Mouse (Mus musculus) splenic B cell, adult 2 months (primary cell): ENCODE measurements around the gene Syde2.
A peak's percentile ranks its signal among the peaks of the same experiment; 100 is the strongest.
"Not testable (repeated sequence)": the region's sequence is repeated elsewhere in the genome, so short reads cannot be mapped to it uniquely, and the experiment has no call there.

Experiments used
- DNase-seq: peaks from one replicate; pipeline ENCODE4 v3.0.0-alpha.2; 2011; ENCODE audit warnings: low read depth, low spot score
- H3K27me3 ChIP-seq: 2 replicates; pipeline ENCODE4 v1.6.1; 2012; ENCODE audit warnings: mild to moderate bottlenecking, low read length, moderate library complexity, mixed read lengths; ENCODE audit not compliant: control insufficient read depth, poor library complexity, insufficient read depth, severe bottlenecking
- H3K36me3 ChIP-seq: 2 replicates; pipeline ENCODE4 v1.6.1; 2012; ENCODE audit warnings: mild to moderate bottlenecking, low read length, moderate library complexity, mixed read lengths; ENCODE audit not compliant: control insufficient read depth, poor library complexity, insufficient read depth, severe bottlenecking

The Syde2 gene

DNA sequence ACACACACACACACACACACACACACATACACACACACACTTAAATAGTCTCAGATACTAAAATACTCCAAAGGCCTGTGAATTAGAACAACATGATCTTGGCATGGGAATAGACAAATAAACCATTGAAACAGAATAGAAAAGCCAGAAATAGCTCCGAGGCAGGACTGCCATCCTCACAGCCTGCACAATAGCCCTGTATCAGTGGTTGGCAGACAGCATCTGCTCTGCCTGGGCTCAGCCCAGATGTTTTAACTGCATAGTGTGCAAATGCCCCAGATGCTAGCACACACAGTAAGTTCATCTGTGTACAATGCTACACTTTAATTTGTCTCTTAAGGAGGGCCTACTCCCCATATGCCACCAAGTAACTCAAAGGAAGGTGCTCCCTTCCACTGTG lies 27.8 kb upstream of the Syde2 start:
- H3K36me3 ChIP-seq = no peaks in the 10 kb centered on the region
- H3K27me3 ChIP-seq = no peaks in the 10 kb centered on the region
- no peak for DNase-seq

DNA sequence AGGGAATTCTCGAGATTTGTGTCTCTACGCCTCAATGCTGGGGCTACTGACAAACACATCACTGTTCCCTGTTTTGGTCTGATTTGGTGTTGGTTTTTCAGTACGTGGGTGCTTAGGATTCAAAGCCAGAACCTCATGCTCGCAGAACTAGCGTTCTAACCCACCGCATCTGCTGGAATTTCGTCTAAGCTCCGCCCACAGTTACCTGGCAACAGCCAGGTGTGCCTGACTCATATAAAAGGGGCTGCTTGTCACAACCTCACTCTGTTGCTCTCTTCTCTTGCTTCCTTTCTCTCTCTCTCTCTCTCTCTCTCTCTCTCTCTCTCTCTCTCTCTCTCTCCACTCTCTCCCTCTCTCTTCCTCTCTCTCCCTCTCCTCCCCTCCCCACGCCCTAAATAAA lies 25.3 kb upstream of the Syde2 start:
- DNase-seq = no peak
- Histone ChIP-seq H3K27me3 (no peaks in the 10 kb centered on the region), H3K36me3 (no peaks in the 10 kb centered on the region)

DNA sequence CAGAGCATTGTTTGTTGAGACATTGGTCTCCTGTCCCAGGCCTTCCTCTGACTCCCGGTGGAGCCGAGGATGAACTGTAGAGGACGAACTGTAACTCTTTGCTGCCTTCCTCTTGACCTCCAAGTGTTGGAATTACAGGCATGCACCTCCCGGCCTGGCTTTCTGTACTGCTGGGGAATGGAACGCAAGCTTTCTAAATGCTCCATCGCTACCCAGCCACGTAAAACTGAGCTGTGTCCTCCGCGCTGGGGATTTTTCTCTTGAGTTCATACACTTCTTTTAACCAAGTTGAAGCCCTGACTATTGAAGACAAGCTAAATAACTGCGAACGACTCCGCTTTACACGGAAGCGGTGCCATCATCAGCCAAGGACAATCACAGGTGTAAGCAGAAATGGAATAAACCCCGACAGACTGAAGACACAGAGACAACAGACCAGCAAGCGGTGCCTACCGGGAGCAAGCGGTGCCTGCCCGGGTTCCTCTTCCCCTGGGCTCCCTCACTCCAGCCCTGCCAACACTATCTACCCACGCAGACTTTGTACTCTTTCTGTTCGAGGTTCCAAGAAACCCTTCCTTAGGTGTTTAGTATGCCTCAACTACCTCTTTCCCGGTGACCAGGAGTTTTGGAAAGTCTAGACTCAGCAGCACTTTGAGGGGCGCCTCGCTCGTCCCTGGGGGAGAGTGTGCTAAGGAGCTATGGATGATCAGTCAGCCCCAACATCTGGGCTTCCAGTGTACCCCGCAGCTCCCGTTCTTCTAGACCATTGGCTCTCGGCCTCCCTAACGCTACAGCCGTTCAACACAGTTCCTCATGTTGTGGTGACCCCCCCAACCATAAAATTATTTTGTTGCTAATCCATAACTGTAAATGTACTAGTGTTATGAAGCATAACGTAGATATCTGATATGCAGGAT lies 24.3 kb upstream of the Syde2 start:
- Histone ChIP-seq H3K36me3 (no peaks in the 10 kb centered on the region), H3K27me3 (no peaks in the 10 kb centered on the region)
- DNase-seq = no peak

DNA sequence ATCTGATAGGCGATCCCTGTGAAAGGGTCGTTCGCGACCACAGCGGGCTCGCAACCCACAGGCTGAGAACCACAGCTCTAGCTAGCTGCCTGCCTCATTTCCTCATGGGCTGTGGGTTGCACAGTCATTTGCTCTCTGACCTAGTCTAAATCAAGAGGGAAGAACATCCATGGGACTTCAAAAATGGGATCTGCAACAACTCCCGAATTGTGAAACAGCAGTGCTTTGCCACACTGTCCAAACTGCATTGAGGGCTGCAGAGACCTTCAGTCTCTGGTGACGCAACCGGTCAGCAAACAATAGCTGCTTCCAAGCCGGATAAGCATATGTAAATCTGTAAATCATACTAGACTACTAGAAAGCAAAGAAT lies 23.7 kb upstream of the Syde2 start:
- no peaks in the 10 kb centered on the region for H3K27me3 ChIP-seq
- no peak for DNase-seq

DNA sequence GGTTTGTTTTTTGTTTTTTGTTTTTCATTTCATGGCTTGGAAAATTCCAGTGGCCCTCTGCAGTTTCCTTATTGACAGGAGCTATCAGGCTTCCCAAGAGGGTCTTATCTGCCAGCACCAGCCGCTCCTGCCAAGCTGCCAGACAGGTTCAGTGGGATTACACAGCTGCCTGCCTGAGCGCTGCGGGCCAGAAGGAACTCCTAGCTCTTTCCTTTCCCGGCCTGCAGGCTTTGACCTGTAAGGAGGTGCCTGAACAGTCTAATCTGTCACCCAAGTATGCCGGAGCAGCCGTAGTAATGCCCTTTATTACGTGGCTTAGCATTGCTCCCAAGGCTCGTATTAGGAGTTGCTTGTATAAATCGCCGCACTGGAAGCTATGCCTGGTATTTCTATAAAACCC lies 23.2 kb upstream of the Syde2 start:
- no peaks in the 10 kb centered on the region for H3K27me3 ChIP-seq
- DNase-seq = no peak

More for the DNA sequence above, 23.7 kb upstream of the Syde2 start:
- no peaks in the 10 kb centered on the region for H3K36me3 ChIP-seq

DNA sequence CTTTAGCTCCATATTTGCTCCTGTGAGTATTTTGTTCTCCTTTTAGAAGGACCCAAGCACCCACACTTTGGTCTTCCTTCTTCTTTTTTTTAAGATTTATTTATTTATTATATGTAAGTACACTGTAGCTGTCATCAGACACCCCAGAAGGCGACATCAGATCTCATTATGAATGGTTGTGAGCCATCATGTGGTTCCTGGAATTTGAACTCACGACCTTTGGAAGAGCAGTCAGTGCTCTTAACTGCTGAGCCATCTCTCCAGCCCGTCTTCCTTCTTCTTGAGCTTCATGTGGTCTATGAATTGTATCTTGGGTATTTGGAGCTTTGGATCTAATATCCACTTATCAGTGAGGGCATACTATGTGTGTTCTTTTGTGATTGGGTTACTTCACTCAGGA lies 22.1 kb upstream of the Syde2 start:
- not testable (repeated sequence) for H3K36me3 ChIP-seq, DNase-seq, H3K27me3 ChIP-seq

More for the DNA sequence above, 23.2 kb upstream of the Syde2 start:
- no peaks in the 10 kb centered on the region for H3K36me3 ChIP-seq

DNA sequence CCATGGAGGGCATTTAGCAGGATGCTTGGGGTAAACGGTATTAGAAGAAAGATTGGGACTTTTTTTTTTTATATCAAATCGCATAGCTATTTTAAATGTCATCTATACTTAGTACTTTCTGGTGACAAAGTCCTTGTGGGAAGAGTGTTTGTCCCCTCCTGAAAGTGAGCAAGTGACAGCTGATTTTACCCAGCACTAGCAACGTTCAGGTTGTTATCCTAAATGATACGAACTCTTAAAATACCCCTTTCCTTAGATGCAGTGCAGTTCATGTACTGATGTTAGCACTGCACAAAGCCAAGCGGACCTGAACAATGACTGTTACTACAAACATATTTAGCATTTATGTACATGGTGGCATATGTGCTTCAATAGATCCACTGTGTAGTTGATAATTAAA lies 20.9 kb upstream of the Syde2 start:
- no peaks in the 10 kb centered on the region for H3K36me3 ChIP-seq
- H3K27me3 ChIP-seq = no peaks in the 10 kb centered on the region
- no peak for DNase-seq

DNA sequence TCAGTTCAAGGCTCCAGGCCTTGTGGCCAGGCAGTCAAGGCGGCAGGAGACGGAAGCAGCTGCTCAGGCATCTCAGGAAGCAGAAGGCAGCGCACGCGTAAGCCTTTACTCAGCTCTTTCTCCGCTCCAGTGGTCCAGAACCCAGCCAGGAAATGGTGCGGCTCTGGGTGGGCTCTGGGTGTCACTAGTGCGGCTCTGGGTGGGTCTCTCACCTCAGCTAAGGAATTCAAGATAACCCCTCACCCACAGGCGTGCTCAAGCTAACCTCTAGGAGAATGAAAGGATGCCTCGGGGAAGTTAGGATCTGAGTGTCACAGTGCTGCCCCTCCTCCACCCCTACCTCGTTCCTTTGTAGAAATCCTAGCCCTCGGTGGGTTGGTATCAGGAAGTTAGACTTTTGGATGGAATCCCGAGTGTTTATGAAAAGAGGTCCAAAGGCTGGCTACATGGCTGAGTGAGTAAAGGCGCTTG lies 18.6 kb upstream of the Syde2 start:
- peak; percentile 52 for DNase-seq
- H3K27me3 ChIP-seq = no peaks in the 10 kb centered on the region
- H3K36me3 ChIP-seq = no peaks in the 10 kb centered on the region

DNA sequence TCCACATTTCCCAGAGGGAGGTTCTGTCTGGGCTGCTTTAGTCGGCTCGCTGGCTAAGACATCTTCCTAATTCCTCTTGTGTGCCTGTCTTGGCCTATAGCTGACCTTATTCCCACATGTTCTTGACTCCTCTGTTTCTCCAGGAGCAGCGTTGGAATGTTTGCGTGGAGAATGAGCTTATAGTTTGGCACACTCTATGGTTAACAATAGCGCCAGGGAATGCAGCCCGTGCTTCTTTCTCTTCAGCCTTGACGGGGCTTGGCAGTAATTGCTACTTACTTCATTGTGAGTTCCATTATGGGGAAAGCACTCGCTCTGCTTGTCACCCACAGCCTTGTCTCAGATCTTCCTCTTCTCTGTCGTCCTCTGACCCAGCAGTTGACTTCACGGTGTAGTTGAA lies 16.2 kb upstream of the Syde2 start:
- no peaks in the 10 kb centered on the region for H3K36me3 ChIP-seq
- DNase-seq = no peak
- no peaks in the 10 kb centered on the region for H3K27me3 ChIP-seq

DNA sequence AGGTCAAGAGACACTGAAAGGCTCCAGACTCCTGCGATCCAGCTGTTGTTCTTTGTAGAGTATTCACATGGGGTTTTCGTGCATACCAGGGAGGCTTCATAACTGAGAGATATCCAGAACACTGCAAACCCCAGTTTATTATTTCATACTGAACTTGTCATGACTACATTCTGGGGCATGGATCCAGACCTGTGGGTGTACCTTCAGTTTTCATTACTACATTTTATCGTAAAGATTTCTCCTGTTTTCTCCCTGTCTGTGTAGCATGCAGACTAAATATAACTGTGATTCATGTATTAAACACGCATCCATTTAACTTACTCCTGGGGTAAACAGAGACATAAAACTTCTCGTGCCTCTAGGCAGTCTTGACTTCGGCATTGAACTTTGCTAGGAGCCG lies 12.7 kb upstream of the Syde2 start:
- DNase-seq = no peak
- H3K27me3 ChIP-seq = no peaks in the 10 kb centered on the region
- no peaks in the 10 kb centered on the region for H3K36me3 ChIP-seq

DNA sequence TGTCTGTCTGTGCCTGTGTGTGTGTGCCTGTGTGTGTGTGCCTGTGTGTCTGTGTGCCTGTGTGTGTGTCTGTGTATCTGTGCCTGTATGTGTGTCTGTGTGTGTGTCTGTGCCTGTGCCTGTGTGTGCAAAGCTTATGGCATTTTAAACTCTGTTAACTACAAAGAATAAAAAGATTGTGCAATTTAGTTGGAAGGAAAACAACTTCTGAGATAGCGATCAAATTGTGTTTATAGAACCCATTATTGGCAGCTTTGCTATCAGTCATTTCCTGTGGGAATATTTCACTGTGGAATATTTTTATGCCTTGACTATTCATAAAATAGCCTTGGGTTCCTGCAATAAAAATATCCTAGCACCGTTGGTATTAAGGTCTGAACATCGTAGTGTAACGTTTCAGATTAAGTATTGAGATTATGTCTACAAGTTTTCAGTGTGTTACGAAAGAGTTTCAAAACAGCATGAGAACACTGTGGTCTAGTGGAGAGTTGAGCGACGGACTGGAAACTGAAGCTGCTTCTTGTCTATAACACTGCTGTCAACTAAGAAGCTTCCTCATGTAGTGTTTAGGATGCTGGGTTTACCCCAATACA lies 2.2 kb upstream of the Syde2 start:
- no peaks in the 10 kb centered on the region for H3K27me3 ChIP-seq
- DNase-seq = no peak

DNA sequence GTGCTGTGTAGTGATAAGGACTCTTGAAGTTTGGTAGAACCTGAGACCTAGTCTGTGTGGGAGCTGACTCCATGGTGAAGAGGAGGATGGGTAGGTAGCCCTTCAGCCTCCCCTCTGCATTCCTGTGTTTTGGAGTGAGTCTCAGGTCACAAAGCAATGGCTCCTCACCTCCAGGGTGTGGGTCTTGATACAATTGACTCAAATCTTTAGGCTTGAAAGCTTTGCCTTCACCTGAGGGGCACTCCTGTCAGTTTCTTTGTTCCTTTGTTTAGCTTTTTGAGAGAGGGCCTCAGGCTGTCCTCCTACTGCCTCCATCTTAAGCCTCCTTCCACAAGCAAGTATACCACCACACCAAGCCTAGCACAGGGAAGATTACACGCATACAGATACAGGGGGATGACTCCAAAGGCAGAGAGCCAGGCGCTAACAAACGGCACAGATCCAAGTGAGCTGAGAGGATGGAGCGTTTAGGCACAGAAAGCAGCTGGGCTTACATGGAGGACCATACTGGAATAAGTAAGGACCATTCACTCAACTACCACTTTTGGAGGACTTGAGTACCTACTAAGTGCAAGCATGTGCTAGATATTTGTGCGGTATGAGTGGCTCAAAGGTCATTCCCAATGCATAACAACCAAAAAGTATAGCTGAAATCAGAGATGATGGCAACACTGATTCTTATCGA lies 1.2 kb upstream of the Syde2 start:
- Histone ChIP-seq H3K36me3 (no peaks in the 10 kb centered on the region), H3K27me3 (no peaks in the 10 kb centered on the region)
- DNase-seq = no peak

More for the DNA sequence above, 2.2 kb upstream of the Syde2 start:
- H3K36me3 ChIP-seq = no peaks in the 10 kb centered on the region

DNA sequence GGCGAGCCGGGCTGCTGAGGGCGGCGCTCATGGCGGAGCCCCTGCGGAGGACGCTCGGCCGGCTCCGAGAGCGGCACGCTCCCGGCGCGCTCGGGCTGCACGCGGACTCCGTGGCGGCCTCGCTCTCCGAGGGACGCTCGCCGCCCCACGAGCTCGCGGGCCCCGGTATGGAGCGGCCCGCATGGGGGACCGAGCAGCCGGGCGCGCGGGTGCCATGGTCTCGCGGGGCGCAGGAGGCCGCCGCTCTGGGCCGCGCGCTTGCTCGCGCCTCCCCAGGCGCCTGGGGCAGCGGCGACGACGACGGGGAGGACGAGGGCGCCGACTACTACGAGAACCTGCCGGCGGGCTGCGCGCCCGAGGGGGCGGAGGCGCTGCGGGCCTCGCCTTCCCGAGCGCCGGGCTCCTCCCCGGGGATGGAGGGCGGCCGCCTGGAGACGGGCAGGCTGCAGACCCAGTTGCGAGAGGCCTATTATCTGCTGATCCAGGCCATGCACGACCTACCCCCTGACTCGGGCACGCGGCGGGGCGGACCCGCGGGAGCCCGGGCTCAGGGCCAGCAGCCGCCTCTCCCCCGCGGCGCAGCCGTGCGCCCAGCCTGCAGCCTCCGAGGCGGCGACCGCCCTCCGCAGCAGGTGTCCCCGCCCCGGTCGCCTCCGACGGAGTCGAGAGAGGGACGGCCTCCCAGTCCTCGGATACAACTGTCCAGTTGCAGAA lies 457 bp downstream of the Syde2 start:
- H3K27me3 ChIP-seq = no peaks in the 10 kb centered on the region
- peak; percentile 12 for DNase-seq

DNA sequence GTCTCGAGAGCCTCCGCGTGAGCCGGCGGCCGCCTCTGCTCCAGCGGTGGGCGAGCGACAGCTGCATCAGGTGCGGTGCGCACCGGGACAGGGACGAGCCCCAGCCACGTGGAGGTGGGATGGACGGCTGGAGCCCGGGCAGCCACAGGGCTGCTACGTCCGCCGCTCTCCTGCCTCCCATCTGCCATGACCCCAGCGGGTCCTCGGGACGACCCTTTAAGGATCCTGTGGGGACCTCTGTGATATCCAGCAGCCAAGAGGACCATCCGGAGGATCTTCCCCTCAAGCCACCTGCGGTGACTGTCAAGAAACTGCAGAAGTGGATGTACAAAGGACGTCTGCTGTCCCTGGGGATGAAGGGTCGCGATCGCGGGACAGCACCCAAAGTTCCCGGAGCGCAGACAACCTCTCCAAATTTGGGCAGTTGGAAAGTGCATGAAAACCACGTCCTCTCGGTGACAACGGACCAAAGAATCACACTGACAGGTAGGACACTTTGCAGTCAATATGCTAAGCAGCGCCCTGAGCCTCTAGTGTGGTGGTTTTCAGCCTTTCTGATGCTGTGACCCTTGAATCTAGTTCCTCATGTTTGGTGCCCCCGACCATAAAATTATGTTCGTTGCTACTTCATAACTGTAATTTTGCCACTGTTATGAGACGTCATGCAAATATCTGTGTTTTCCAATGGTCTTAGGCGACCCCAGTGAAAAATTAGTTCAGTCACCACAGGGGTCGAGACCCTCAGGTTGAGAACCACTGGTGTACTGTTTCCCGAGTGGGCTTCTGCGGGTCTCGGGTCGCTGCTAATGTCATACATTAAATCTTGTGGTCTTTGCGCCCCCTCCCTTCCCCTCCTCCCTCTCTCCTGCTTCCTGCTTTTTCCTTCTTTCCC lies 1.3 kb downstream of the Syde2 start:
- no peaks in the 10 kb centered on the region for H3K27me3 ChIP-seq
- no peaks in the 10 kb centered on the region for H3K36me3 ChIP-seq
- DNase-seq = peak; percentile 54

More for the DNA sequence above, 457 bp downstream of the Syde2 start:
- no peaks in the 10 kb centered on the region for H3K36me3 ChIP-seq
